ENCODE assay signal across 21 mouse cellular contexts in the genomic region with DNA sequence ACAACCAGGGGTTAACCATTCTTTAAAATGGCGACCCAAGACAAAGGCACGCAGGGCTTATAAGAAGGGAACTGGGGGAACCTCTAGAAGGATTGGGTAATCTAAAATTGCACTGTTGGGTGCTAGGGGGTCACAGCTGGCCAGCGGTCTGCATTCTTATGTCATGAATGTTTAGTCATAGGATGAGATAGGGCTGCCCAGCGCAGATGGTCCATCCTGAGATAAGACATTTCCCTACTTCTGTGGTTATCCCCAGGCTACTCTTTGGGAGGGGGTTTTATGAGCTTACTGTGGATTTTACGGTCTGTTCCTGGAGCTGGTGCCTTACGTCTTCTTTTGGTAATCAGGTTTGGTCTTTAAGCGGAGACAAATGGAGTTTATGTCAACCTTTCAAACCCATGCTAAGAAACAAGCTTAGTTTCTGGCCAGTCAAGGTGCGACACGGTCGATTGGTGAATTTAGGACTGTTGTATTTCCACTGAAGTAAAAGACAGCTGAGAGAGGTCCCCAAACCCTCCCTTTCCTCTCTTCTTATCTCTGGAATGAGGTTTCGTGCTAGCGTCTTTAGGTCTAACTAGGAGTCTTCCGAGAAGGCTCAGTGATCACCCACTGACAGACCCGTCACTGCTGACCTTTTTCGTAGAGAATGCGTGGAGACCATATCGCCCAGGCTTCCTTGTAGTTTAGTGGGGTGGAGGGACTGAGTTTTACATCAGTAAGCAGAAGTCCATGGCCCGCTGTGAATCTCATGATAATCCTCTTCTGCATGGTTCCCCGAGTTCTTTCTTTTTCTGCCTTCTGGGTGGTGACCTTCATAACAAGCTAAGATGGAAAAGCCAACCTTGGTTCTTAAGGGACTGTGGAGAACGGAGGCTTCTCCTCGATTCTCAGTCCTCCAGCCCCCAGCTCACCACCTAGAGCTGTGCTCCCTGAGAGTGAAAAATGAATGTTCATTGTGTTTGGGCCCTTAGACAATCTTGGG. TPM values are rescaled to one million over a fixed set of nuclear protein-coding genes. Genes with fewer than 3 reads are reported as not detected.
A peak's percentile ranks its signal among the peaks of the same experiment; 100 is the strongest.
DNase-seq lines count a peak whose midpoint lies in the region; ATAC-seq lines count a peak whose summit lies in the region.
"Had no signal": no experiment of that assay in that cellular context is flagged by ENCODE, and none has a peak within 500 bp of the region (broad histone marks: within the 10 kb centered on the region; RNA-seq: fewer than 3 reads in every experiment).

No protein-coding gene starts in this region.

- DNase-seq in 3T3-L1 (ENCODE audit: low read depth, low spot score) = peak; percentile 92
- peak; percentile 90 for DNase-seq in 416B (ENCODE audit: low read depth)
- DNase-seq in ovary, adult 18-20 months (ENCODE audit: low spot score) = no peak
- no peak for DNase-seq in neural tube, embryonic 10.5 days (ENCODE audit: extremely low spot score, low spot score)
- DNase-seq in urinary bladder, adult 2 months (ENCODE audit: low spot score) = no peak
- DNase-seq: adrenal gland, adult 2 months; adrenal gland, postnatal 36 days; cerebellum, adult 18-20 months; cerebellum, postnatal 25 days; embryo, embryonic 11 days; kidney, adult 8-10 months; kidney, postnatal 4 days; lung, embryonic 14.5 days; lung, postnatal 14 days; right cerebral cortex, adult 18-20 months; thymus, adult 2 months; thymus, postnatal 36 days had no signal

- ATAC-seq in common myeloid progenitor, adult 5-6 weeks (replicated peaks; ENCODE audit: low read depth, poor library complexity, severe bottlenecking) = peak; percentile 64
- ATAC-seq in megakaryocyte, adult 5-6 weeks (ENCODE audit: poor library complexity, severe bottlenecking) = peak; percentile 30; the same call in 1 of the 2 replicates
- ATAC-seq: forebrain, embryonic 16.5 days; hindbrain, embryonic 16.5 days had no signal

RNA-seq across cellular contexts. Expression of gene Cpsf6, which starts 29.8 kb away (rescaled TPM):
- total RNA-seq in common myeloid progenitor, adult 5-6 weeks (2017) = 152 and 168 TPM in 2 replicates
- 70.3 and 88.4 TPM in 2 replicates for total RNA-seq in megakaryocyte, adult 5-6 weeks (2015)
- 87.7 and 103 TPM in 2 replicates for total RNA-seq in megakaryocyte, adult 5-6 weeks (2017)
- 35.9 and 43.5 TPM in 2 replicates for polyA plus RNA-seq in urinary bladder, adult 2 months (2012; rRNA removed)

Comparison
In these comparisons a context has a peak if more than half of its experiments do, and no peak if none do; other contexts are left out.
1. DNase-seq: peak in 3T3-L1 (single experiment) and 416B (single experiment); none in ovary, adult 18-20 months (single experiment), neural tube, embryonic 10.5 days (single experiment) and urinary bladder, adult 2 months (single experiment).